Mouse (Mus musculus) T-helper 1 cell (primary cell): ENCODE results near the gene Gpr12.
"Not testable (repeated sequence)": the region's sequence is repeated elsewhere in the genome, so short reads cannot be mapped to it uniquely, and the experiment has no call there.

ENCODE experiments used
- in situ Hi-C: fragments of 300-600 bp; cut with MboI, MseI; formaldehyde crosslinking; loops from one replicate; pipeline ENCODE4 v1.15.1; 2025; ENCODE audit warnings: high pct_unique_total_duplicates

The Gpr12 gene

DNA sequence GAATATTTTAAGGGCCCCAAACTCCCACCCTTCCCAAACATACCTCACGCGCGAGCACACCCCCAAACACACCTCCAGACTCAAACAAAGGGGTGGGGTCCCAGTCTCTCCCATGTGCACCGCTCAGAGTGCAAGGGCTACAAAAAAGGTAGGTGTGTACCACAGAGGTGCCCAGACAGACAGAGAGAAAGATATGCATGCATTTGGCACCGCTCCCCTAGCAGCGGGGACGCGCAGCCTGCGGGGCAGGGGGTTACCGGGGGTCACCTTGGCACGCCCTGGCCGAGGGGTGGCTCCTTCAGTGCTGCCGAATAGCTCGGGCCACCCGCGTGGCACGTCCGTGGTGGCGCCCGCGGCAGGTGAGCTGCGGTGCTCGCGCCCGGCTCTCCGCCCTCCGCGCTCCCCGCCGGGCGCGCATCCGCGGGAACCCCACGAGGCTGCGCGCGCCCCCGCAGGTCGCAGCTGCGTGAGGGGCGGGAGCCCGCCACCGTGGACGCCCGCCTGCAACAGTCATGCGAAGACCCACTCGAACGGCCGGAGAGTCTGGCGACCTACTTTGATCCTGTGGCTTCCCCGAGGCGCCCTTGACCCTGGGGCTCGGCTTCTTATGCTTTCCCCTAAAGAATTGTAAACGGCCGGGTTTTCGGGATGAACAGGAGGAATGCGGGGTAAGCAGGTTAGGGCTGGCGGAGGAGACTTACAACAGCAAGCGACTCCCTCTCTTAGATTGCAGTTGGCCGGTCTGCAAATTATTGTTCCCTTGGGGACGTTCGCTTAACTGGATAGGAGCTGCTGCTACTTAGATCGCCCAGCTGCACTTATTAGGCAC, at the start of gene Gpr12:
Gpr12 (minus strand) TSS at position 762 of the 829 bp plus-strand sequence.
- in situ Hi-C loops: no loop called here

DNA sequence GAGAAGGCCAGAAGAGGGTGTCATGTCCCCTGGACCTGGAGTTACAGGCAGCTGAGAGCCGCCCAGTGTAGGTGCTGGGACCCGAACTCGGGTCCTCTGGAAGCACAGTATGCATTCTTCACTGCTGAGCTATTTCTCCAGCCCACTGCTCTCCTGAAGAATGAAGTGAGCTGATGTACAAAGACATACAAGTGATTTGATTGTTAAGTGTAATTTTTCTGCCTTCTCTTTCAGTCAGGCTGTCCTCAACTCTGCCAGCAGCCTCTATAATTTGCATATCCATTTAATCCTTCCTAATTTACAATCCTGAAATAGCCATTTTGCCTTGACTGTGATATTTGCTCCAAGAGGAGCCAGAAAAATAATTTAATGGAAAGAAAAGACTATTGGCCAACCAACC, 46.6 kb upstream of the Gpr12 start:
- in situ Hi-C loops: no loop called here

DNA sequence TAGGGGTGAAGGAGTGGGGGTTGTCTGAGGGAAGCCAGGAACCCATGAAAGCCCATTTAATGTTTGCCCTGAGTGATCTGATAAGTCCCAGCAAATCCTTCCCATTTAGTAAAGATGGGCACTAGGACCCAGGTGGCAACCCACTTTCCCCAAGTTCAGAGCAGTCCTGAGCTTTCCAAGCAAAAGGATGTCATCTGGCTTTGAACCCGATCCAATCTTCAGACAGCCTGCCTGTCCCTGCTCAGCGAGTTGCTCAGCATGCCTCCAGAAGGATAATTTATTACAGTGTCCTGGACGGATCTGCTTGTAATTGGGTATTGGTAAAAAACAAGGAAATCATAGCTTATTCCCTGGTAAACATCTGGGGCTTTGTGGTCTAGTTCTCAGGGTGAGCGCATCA, 45.9 kb upstream of the Gpr12 start:
- in situ Hi-C loops: no loop called here

DNA sequence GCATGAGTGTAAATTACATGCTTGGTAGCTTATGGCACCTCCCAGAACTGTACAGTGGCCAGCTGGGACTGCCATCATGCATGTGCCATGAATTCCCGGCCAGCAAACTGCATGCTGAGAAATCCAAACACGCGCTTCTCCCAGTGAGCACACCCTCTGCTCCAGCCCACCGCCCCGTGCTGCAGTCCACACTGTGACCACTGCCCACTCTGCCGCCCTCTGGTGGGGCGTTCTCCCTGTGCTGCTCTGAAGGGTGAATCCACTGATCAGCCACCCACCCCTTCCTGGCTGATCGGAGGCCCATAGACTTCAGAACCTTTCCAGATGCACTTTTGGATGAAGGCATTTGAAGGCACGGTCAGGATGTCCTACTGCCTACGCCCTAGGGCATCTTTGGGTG, 44.6 kb upstream of the Gpr12 start:
- in situ Hi-C loops: no loop called here

DNA sequence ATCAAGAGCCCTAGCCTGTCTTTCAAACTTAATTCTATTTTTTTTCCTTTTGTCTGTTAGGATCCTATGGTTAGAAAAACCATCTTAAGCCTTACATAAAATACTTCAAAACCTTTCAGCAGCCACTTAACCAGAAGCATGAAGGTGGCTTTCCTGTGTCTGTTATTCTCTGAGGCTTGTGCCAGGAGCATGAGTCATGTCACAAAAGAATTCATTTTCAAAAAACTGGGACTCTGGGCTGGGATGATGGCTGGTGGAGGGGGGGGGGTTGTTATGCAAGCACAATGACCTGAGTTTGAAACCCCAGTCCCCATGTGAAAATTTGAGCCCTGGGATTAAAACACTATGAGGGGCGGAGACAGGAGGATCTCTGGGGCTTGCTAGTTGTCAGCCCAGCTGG, 43.8 kb upstream of the Gpr12 start:
- in situ Hi-C loops: no loop called here

DNA sequence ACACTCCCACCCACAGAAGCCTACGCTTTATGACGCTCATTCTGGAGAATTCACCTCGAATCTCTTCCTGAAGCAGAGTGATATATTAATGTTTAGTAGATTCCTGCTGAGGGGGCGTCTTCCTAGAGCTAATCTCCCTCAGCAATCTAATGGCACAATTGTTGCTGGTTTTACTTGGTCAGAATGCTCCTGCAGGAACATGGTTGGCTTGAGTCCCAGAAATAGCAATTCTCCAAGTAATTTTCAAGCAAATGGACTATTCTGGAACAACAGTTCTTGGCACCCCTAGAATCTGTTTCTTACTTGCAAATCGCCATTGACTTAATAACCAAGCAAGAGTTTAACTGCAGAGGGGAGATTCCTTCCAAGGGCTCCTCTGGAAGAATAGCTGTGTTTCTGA, 42.9 kb upstream of the Gpr12 start:
- in situ Hi-C loops: no loop called here

DNA sequence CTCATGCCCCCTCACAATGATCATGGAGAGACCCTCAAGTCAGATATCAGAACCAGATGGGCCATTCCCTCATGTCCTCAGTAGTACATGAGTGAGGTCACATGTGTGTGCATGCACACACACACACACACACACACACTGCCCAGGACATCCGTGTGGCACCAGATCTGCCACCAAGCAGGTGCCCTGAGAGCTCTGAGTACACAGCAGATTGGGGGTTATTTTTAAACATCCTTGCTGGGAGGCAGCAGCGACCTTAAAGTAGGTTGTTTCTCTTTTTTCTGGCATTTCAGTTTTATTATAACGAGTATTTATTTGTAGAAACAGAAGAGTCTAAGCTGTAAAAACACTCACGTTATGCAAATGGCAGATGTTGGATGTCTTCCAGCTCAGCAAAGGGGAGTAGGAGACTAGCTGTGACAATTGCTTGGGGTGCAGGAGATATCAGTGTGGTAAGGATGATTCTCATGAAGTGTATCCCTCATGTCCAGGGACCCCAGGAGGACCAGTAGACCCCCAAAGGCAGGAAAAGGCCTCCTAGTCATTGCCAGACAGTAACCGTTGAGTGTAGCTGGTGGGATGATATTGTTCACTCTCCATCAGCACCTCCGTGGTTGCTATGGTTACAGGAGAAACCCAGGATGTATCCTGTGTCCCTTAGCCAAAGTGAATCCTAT, 40.7 kb upstream of the Gpr12 start:
- in situ Hi-C loops: no loop called here

DNA sequence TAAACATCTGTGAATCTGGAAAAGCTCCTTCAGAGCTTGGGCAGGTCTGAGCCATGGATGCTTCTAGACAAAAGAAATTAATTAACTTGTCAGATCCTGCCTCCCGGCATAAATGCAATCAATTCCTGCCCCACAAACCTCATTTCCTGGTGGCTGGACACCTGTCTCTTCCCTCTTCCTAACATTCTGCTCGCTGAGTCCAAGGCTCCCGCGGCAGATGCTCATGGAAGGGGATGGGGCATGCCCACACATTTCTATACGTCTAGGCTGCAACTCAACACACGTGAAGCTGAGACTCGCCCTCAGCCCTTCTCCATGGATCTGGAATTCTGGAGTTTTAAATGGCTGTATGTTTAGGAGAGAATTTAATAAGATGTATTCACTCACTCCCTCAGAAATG, 26.8 kb upstream of the Gpr12 start:
- in situ Hi-C loops: no loop called here

DNA sequence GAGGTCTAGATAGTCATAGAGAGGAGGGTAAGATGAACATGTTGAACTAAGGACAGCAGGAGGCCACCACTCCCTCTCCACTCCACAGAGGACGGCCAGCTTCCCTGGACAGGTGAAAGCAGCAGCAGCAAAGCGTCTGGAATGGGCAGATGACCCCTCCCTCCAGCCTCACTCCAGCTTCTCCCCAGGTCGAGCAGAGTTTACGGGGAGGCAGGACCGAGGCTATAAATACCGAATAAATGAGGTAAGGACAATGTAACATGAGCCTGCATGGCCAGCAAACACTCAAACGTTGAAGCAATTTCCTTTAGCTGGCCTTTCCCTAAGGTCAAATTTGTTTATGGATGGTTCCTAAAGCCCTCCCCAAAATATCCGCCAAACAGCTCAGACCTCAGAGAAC, 26.0 kb upstream of the Gpr12 start:
- in situ Hi-C loops: no loop called here

DNA sequence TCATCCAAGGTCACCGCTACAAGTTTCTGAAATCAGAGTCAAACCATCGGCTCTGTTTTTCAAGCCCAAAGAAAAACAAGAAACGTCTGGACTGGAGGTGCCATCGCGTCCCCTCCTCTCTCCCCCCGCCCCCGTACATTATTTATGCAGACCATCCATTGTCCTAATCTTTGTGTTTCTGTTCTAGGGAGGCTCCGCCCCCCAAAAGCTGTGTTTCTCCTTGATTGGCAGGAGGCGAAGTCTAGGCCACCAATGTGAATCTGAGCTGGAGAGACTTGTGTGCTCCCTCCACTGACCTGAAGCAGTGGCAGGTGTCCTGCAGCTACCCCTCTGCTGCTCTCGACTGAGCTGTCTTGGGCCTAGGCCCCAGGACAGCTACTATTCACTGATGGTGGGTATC, 24.6 kb upstream of the Gpr12 start:
- in situ Hi-C loops: no loop called here

DNA sequence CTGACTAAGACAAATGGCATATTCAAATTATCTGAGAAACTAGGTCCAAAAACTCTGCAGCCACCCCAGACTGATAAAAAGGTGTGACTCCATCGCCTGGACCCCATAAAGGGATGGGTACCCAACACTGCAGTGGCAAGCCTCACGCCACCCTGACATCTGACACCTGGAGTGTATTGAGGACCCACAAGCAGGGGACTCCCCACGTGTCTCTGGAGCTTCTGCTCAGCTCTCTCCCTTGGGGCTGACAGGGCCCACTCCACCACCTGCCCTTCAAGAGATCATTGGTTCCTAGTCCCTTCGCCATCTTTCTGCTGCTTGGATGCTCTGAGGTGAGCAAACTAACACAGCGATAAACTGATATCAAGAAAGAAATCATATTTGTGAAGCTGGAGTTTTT, 22.8 kb upstream of the Gpr12 start:
- in situ Hi-C loops: no loop called here

DNA sequence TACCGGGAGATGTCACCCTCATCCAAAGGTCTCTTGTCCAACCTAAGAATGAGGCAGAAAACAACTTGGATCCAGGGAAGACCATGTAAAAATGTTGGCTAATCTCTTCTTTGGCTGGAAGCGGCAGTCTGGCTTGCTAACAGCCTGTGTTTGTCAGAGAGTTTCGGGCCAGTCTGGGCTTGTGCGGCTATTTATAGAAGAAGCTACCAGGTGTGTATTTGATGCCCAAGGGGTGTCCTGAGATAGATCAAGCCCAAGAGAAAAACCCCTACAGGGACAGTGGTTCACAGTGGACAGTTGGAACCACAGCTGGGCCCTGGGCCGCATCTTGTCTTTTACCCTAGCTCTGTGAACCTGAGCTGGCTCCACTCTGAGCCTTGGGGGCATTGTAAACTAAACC, 21.9 kb upstream of the Gpr12 start:
- in situ Hi-C loops: no loop called here

DNA sequence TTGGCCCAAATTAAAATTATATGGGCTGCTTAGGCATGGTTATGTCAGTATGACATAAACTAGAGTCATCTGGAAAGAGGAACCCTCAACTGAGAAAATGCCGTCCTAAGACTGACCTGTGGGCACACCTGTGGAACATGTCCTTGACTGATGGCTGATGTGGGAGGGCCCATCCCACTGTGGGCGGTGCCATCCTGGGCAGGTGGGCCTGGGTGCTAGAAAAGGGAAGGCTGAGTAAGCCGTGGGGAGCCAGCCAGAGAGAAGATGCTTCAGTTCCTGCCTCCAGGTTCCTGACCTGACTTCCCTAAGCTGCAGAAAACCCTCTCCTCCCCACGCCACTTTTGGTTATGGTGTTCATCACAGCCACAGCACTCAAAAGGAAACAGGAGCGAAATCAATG, 21.2 kb upstream of the Gpr12 start:
- in situ Hi-C loops: no loop called here

DNA sequence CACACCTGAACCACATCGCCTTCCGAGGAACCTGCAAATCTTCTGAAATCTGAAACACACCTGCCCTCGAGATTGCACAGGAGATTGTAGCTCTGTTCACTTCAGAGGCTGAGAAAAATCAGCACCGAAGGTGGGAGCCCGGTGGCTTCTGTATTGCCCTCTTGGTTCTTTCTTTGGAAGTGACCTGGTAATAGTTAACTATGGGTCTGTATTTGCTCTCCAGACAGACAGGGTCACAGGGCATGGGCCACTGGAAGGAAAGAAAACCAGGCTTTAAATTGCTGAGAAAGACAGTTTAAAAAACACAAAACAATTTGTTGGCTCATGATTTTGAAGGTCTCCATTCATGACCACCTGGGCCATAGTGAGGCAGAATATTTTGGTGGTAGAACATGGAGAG, 14.9 kb upstream of the Gpr12 start:
- in situ Hi-C loops: no loop called here

DNA sequence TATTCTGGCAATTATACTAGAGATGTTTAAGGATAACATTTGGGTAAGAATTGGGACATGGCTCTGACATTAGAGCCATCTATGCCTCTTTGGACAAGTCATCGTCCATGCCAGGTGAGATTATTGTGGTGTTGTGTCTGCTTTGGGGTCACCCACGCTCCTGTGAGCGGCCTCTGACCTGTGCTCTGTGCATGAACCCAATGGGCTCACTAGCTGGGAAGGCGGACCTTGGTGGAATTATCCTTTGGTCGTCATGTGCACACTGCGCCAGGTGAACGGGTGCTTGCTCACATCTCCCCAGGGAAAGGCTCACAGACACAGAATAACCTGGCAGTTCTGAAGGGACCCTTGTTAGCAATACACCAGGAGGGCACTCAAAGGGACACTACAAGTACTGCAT, 14.2 kb upstream of the Gpr12 start:
- in situ Hi-C loops: not testable (repeated sequence)

DNA sequence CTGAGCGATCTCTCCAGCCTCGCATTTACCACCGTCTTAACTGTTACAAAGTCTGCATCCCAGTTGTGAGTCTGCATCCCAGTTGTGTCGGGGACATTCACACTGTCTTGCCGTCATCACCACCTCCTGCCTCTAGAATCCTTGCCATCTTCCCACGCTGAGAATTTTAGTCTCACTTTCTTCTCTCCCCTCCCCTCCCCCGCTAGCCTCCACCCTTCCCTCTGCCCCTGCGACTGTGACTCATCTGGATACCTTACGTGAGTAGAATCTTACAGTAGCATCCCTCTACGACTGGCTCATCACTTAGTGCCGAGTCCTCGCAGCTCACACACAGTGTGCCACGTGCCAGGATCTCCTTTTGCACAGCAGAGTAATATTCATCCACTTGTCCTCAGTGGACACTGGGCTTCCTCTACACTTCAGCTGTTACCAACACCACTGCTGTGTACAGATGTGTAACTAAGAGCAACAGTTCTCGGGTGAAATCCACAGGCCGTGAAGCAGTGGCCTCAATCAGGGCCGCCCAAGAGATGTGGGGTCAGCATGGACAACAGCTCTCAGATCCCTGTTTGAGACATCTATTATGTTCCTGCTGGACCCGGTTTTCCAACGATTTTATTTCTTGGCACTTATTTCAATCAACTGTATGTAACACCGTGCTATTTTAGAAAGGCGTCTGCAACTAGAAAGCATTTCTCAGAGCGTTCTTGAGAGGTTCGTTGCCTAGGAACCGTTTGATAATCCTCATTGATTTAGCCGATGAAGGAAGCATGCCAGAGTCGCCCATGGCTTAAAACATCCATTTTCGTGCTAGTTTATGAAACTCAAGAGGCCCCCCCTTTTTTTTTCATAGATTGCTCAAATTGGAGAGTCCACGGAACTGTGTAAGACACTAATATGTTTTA, 13.4 kb upstream of the Gpr12 start:
- in situ Hi-C loops: no loop called here

DNA sequence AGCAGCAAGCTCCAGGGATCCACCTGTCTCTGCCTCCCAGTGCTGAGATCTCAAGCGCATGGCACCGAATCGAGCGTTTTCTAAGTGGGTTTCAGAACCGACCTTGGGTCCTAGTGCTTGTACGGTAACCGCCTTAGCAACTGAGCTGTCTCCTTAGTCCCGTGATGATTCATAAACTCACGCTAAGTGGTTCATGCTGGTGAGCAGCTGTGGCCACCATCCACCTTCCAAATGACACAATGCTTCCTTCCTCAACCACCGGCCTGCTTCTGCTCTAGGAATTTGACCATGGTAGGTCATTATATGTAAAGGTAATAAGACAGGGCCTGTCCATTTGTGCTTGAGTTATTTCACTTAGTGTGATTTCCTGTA, 12.4 kb upstream of the Gpr12 start:
- in situ Hi-C loops: no loop called here

DNA sequence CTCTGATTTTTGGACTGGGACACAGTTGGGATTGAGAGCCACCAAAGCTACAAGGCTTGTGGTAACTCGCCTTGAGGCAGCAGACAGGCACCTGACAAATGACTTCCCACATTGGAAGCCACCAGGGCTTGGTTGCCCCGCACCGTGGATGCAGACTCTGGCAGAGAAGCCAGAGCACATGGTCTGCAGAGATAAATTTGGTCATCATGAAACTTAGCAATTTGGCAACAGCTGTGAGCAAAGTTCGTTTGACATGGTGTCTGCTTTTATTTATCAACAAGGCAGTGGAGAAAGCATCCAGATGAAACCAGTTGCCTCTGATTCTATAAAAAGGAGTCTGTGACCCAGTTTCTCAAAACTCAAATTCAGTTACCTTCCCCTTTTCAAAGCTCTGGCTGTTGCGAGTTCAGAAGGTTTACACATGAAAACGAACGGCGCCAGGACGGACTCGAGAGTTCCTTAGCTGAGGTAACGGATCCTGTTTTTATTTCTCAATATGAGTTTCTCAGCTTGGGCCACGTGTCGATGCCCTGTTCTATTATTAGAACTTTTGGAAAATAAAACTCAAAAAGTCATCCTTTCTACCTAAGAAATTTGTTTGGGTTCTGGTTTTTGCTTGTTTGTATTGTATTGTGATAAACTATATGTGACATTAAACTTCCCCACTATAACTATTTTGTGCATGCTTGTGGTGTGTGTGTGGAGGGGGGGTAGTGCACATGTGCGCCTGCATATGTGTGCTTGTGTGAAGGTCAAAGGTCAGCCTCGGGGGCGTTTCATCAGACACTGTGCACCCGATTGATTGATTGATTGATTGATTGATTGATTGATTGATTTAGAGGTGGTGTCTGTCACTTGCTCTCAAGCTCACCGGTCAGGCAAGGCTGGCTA, 11.8 kb upstream of the Gpr12 start:
- in situ Hi-C loops: no loop called here

DNA sequence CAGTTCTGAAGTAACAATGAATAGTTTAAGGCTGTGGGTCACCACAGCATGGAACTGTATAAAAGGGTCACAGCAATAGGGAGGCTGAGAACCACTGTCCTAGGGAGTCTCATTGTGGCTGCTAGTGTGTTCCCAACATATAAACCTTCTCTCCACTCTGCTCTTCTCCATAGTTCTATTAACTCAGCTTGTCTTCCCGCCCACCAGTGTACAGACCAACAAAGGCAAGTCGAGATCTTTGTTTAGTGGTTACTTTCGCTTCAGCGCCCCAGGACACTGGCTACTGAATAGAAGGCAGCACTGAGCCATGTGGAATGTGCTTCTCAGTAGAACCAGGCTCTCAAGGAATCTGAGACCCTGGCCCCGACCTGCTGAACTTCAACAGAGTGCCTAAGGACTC, 7.5 kb upstream of the Gpr12 start:
- in situ Hi-C loops: no loop called here

DNA sequence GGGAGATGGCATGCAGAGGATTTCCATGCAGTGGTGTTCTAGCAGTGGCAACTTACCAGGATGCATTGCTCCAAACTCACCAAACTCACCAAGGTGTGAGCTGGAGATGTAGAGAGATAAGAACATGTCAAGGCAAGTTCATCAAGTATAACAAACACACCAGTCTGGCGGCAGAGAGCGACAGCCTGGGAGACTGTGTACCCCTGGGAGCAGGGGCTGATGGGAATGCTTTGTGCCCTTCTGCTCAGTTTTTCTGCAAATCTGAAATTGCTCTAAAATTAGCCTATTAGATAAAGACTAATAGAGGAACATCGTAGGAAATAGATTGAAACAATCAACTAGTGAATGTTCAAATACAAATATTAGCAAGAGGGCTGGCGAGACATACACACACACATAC, 6.6 kb upstream of the Gpr12 start:
- in situ Hi-C loops: no loop called here

DNA sequence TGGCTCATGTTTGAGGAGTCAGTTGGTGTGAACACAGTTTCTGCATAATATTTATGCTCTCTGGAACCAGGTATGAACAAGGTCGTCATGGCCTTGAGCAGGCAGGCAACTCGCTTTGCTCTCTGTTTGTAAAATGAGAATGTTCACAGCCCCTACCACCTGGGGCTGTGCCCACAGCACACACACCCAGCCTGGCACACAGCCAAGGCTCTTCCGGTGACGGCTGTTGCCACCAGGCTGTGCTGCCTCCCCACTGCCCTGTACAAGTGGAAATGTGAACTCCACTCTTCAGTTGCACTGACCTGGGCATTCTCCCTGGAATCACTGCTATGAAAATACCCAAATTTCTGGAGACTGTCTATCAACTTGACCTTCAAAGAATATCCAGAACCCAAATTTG, 5.9 kb upstream of the Gpr12 start:
- in situ Hi-C loops: no loop called here
